Mouse (Mus musculus) cerebellum, adult (tissue): ENCODE data around the gene Flvcr2.

Experiments used
- ATAC-seq: cut with Nextera tagmentation; 2 replicates; pipeline ENCODE4 v1.9.2; 2017; ENCODE audit warnings: mild to moderate bottlenecking, moderate library complexity, mixed read lengths; ENCODE audit not compliant: insufficient number of reproducible peaks, low FRiP score, low TSS enrichment

Gene Flvcr2

DNA sequence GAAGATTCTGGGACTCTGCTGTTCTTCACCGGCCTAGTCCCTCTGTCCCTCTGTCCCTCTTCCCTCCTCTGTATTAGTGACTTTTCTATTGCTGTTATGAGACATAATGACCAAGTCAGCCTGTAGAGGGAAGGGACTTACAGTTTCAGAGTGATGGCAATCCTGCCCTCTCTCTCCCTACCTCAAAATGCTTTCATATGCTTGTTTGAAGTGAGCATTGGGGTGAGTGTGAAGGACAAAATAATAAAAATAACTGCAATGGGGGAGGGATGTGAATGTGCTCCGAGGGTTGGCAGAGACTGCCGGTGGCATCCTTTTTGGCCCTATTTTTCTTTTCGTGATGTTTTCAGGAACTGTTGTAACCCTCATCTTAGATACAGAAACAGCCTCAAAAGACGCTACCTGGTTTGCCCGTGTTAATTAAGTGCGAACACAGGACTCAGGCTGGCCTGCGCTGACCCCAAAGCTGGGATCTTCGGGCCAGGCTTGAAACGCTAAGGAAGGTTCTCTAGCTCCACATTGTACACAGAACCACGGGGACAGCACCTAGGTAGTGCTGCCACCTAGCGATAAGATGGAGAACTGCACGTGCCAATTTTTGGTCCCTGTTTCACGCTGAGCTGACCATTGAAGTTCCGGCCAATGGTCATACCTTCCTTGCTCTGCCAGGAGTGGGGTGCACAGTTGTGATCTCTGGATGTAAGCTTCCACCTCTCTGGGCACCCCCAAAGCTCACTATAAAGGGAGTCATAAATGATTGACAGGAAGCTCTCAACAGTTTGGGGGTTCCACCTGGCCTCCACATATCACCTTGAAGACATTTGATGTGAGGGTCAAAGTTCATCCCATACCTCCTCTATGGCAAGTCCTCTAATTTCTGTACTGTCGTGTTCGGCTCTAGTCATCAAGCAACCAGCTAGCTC lies 17.1 kb upstream of the Flvcr2 start:
- peak; percentile 52; the same call in 1 of the 2 replicates for ATAC-seq

GRCm38 (mm10) chr12:85729945-85730290 lies 16.4 kb upstream of the Flvcr2 start:
- no peak for ATAC-seq

DNA sequence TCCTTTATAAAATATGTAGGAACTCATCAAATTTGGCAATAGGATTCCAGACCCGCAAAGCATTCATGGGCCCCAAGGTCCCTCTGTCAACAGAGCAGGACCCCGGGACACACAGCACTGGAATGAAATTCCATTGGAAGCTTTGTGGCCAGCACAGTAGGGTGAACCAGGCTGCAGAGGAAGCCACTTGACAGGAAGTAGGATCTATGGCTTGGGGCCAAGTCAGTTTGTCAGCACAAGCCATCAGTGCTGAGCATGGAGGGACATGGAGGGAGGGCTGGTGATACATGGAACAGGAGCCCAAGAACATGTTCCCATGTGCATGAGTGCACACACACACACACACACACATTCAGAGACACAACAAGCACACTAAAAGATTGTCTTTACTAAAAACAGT lies 10.1 kb upstream of the Flvcr2 start:
- no peak for ATAC-seq

DNA sequence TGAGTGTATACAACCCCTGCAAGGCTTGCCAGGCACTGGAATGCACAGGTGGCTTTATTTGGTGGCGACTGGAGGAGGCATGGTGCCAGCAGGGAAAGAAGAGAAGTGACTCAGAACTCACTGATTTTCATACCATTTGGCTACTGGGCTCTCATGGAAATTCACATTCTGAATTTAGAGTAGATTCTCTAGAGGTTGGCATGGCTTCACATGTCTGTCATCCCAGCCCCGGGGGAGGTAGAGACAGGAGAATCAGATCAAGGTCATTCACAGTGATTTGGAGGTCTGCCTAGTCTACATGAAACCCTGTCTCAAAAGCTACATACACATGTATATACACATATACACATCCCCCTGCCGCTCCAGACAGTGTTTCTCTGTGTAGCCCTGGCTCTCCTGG lies 9.4 kb upstream of the Flvcr2 start:
- ATAC-seq: no peak

- no peak for ATAC-seq
Measured at GRCm38 (mm10) chr12:85746696-85747219, 419 bp downstream of the Flvcr2 start.

DNA sequence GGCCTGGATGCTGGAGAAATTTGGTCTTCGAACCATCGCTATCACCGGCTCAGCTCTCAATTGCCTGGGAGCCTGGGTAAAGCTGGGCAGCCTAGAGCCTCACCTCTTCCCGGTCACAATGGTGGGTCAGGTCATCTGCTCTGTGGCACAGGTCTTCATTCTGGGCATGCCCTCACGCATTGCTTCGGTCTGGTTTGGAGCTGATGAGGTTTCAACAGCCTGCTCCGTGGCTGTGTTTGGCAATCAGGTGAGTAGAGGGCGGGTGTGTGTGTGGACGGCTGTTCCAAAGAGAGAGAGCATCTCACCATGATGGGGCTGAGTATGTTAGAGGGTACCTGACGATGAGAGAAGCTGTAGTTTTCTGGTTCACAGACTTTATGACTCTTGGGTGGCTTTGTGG lies 1.0 kb downstream of the Flvcr2 start:
- no peak for ATAC-seq

DNA sequence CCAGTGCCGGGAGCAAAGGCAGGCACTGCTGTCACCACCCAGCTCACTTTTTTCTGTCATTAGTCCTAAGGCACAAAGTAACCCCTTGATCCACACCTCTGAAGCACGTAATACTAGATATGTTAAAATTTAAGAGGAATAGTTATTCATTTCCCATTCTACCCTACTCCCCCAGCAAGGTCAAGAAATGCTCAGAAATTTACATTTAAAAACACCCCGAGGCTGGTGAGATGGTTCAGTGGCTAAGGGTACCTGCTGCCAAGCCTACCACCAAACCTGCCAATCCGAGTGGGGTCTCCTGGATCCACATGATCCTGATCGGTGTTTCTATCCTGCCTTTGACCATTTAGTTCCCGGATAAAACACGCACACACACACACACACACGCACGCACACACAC lies 3.5 kb downstream of the Flvcr2 start:
- no peak for ATAC-seq

- no peak for ATAC-seq
Measured at GRCm38 (mm10) chr12:85752116-85752515, 5.8 kb downstream of the Flvcr2 start.

GRCm38 (mm10) chr12:85753223-85753622 lies 6.9 kb downstream of the Flvcr2 start:
- ATAC-seq: no peak

GRCm38 (mm10) chr12:85754611-85755265 lies 8.4 kb downstream of the Flvcr2 start:
- ATAC-seq: no peak

GRCm38 (mm10) chr12:85756455-85756854 lies 10.1 kb downstream of the Flvcr2 start:
- ATAC-seq: no peak

- no peak for ATAC-seq
Measured at GRCm38 (mm10) chr12:85757074-85757473, 10.7 kb downstream of the Flvcr2 start.

- ATAC-seq: no peak
Measured at GRCm38 (mm10) chr12:85758741-85759140, 12.4 kb downstream of the Flvcr2 start.

DNA sequence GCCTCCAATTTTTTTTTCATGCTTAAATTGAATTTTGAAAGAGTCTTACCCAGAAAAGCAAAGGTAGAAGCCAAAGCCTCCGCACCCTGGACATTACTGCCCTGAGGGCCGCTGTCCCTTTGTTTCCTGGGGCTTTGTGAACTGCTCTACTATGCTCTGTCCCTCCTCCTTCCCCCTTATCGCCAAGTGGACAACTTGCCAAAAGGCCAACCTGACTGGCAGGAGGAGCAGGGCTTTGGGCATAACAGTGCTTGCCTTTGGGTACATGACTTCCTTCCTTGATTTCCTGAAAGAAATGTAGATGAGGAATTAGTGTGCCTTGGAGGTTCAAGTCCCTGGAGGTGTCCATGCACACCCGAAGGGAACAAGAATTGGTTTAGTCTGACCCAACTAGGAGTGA lies 15.1 kb downstream of the Flvcr2 start:
- ATAC-seq: no peak

DNA sequence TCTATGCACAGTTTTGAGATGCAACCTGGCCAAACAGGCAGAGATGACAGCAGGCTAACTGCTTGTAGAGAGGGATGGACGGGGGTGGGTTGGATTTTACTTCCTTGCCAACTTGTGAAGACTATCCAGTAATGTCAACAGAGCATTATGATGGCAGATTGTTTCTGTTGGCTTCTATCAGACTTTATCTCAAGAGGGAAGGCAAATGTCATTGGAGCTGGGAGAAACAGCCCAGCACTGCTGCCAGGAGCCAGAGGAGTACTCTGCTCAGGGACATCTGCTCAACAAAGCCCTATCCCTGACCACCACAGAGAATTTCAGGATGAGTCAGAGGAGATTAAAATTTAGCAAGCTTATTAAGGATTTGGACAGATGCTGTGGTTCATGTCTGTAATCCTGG lies 18.3 kb downstream of the Flvcr2 start:
- no peak for ATAC-seq

DNA sequence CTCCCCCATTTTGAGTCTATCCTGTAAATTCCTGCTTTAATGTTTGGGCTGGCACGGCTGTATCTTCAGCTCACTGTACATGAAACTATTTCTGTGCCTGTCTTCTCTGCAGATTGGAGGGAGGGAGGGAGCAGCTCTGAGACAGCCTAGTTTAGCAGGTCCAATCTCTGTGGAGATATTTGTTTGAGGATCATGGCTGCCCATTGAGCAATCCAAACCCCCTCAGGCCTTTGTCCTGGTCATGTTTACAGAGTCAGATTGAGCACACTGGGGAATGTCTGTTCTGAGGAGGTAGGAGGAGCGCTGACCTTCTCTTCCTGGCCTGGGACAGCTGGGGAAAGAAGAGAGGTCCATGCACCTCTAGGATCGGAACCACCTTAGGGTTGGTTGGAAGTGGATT lies 19.9 kb downstream of the Flvcr2 start:
- ATAC-seq: no peak

DNA sequence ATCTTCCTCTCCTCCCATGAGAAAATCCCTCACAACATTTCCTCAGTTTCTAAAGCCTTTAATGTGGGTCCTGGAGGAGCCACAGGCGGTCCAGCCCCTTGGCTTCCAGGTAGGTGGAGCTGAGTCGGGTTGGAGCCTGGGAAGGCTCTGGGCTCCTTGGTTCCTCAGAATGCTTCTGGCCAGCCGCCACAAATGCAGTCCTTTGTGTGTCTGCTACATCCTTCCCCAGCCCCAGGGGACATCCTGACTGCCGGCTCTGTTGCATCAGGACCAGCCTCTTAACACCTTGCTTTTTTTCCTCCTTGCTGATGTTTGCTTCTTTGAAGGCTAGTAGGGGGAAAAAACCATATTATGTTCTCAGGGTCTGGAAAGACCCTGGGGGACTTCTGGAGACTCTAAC lies 21.4 kb downstream of the Flvcr2 start:
- no peak for ATAC-seq

DNA sequence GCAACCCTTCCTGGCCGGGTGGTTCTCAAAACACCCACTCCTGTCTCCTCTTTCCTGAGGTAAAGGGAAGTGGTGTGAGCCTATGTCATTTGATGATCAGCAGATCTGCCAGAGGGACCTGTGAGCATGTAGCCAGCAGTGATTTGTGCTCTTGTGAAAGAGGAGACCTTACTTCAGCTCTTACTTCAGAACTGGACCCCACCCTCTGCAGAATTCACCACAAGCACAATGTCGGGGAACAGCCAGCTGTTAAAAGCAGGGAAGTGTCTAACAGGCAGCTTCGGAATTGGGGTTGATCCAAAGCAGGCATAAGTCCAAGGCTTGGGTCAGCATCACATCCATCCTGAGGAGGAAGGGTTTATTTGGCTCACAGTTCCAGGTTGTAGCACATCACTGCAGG lies 25.0 kb downstream of the Flvcr2 start:
- no peak for ATAC-seq

GRCm38 (mm10) chr12:85778962-85779361 lies 32.6 kb downstream of the Flvcr2 start:
- no peak for ATAC-seq

- ATAC-seq: no peak
Measured at GRCm38 (mm10) chr12:85779707-85780106, 33.4 kb downstream of the Flvcr2 start.

DNA sequence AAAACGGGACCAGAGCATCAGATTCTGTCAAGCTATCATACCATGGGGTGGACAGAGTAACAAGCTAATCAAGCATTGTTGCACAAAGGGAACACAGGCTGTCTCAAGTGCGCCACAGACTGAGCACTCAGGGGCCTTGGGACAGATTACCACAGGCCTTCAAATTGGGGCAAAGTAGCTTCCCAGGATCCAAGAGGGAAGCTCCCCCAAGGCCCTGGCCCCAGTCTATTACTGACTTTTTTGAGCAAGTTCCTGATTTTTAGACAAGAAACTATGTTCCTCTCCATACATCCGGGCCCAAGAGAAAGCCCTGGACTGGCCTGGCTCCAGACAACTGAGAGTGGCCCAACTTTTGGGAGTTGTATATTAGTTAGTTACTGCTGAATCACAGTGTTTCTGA lies 35.3 kb downstream of the Flvcr2 start:
- ATAC-seq: no peak
